In genomic region chr17:28513337-28513736, GRCm38 (mm10) we compare ENCODE assay signal across 18 mouse cellular contexts. TPM values are rescaled to one million over a fixed set of nuclear protein-coding genes. Genes with fewer than 3 reads are reported as not detected.
DNase-seq lines count a peak whose midpoint lies in the region; ATAC-seq and TF ChIP-seq lines count a peak whose summit lies in the region.
"Had no signal": no experiment of that assay in that cellular context is flagged by ENCODE, and none has a peak within 500 bp of the region (broad histone marks: within the 10 kb centered on the region; RNA-seq: fewer than 3 reads in every experiment).

No protein-coding gene starts in this region.

- no peaks in the 10 kb centered on the region for H3K27me3 ChIP-seq in kidney, adult 2 months (replicated peaks; ENCODE audit: control insufficient read depth, insufficient read depth, low read length)
- no peaks in the 10 kb centered on the region for H3K27me3 ChIP-seq in kidney, embryonic 14.5 days (ENCODE audit: control insufficient read depth, insufficient read depth, low read length)
- H3K27me3 ChIP-seq in lung, postnatal 0 days (replicated peaks; ENCODE audit: insufficient read depth, low read length) = no peaks in the 10 kb centered on the region
- no peaks in the 10 kb centered on the region for H3K27me3 ChIP-seq in intestine, embryonic 16.5 days (replicated peaks; ENCODE audit: control insufficient read depth, insufficient read depth, low read length)

- TF ChIP-seq CTCF in kidney, adult 2 months (conservative IDR thresholded peaks at IDR 0.05; ENCODE audit: insufficient read depth, insufficient read length, low read depth, low read length) = no peak
- TF ChIP-seq CTCF in lung, postnatal 0 days (IDR thresholded peaks at IDR 0.05) = no peak
- no peak for TF ChIP-seq CTCF in left cerebral cortex, adult 2 months (IDR thresholded peaks at IDR 0.05)

- TF ChIP-seq POLR2A in kidney, adult 2 months (IDR thresholded peaks at IDR 0.05; ENCODE audit: low read depth, low read length) = no peak

- H3K4me2 ChIP-seq in kidney, embryonic 14.5 days (replicated peaks; ENCODE audit: low read depth, low read length) = no peak overlapping the region
- H3K4me2 ChIP-seq in lung, postnatal 0 days (replicated peaks; ENCODE audit: low read depth, low read length) = no peak overlapping the region
- H3K4me2 ChIP-seq in intestine, embryonic 16.5 days (ENCODE audit: low read depth, low read length) = no peak overlapping the region
- H3K4me2 ChIP-seq: forebrain, embryonic 12.5 days; limb, embryonic 12.5 days; neural tube, embryonic 12.5 days had no signal

- no peak for TF ChIP-seq EP300 in lung, postnatal 0 days (IDR thresholded peaks at IDR 0.05)

- no peak for DNase-seq in kidney, adult 2 months
- DNase-seq in lung, postnatal 0 days (ENCODE audit: low spot score) = no peak
- no peak for DNase-seq in lung, adult 18-20 months
- no peak for DNase-seq in urinary bladder, postnatal 10 days (ENCODE audit: low spot score)
- DNase-seq in left cerebral cortex, adult 2 months (ENCODE audit: extremely low spot score in 1 of 2, low spot score in 2 of 2) = no peak
- DNase-seq: cerebellum, adult 9-11 months; right cerebral cortex, postnatal 4 days had no signal

- peak overlapping the region; percentile 40 for H3K27ac ChIP-seq in kidney, adult 2 months (ENCODE audit: insufficient read depth, low read depth, low read length)
- no peak overlapping the region for H3K27ac ChIP-seq in kidney, embryonic 14.5 days (ENCODE audit: low read depth, low read length)
- peak overlapping the region; percentile 82 for H3K27ac ChIP-seq in lung, postnatal 0 days (ENCODE audit: low read length)
- H3K27ac ChIP-seq in intestine, embryonic 16.5 days (ENCODE audit: low read length) = peak overlapping the region; percentile 91
- H3K27ac ChIP-seq in left cerebral cortex, adult 2 months = no peak overlapping the region
- H3K27ac ChIP-seq: limb, embryonic 12.5 days; neural tube, embryonic 12.5 days had no signal

- H3K9me3 ChIP-seq in kidney, embryonic 14.5 days (ENCODE audit: control insufficient read depth, low read length) = no peaks in the 10 kb centered on the region
- H3K9me3 ChIP-seq in lung, postnatal 0 days (ENCODE audit: low read length) = no peaks in the 10 kb centered on the region
- no peaks in the 10 kb centered on the region for H3K9me3 ChIP-seq in intestine, embryonic 16.5 days (ENCODE audit: control insufficient read depth, low read length)
- H3K9me3 ChIP-seq: forebrain, embryonic 12.5 days; limb, embryonic 12.5 days; neural tube, embryonic 12.5 days had no signal

- no peak overlapping the region for H3K4me3 ChIP-seq in kidney, adult 2 months (ENCODE audit: insufficient read depth, low read depth, low read length)
- no peak overlapping the region for H3K4me3 ChIP-seq in kidney, embryonic 14.5 days (ENCODE audit: low read length)
- no peak overlapping the region for H3K4me3 ChIP-seq in lung, postnatal 0 days (ENCODE audit: low read depth, low read length)
- H3K4me3 ChIP-seq in intestine, embryonic 16.5 days (ENCODE audit: low read length) = no peak overlapping the region
- no peak overlapping the region for H3K4me3 ChIP-seq in left cerebral cortex, adult 2 months
- H3K4me3 ChIP-seq: forebrain, embryonic 12.5 days; limb, embryonic 12.5 days; neural tube, embryonic 12.5 days had no signal

- 44% methylated on average over 1 of the region's 1 CpGs for WGBS in kidney, adult 2 months
- WGBS in kidney, embryonic 14.5 days = 61% methylated on average over 1 of the region's 1 CpGs
- 19% methylated on average over 1 of the region's 1 CpGs for WGBS in lung, postnatal 0 days
- 38% methylated on average over 1 of the region's 1 CpGs for WGBS in intestine, embryonic 16.5 days

- no peaks in the 10 kb centered on the region for H3K36me3 ChIP-seq in kidney, adult 2 months (ENCODE audit: control insufficient read depth, insufficient read depth, low read length)
- no peaks in the 10 kb centered on the region for H3K36me3 ChIP-seq in kidney, embryonic 14.5 days (ENCODE audit: control insufficient read depth, insufficient read depth, low read length)
- no peaks in the 10 kb centered on the region; the same call in 1 of the 2 replicates for H3K36me3 ChIP-seq in lung, postnatal 0 days (ENCODE audit: insufficient read depth, low read length)
- no peaks in the 10 kb centered on the region for H3K36me3 ChIP-seq in intestine, embryonic 16.5 days (ENCODE audit: control insufficient read depth, insufficient read depth, low read length)
- H3K36me3 ChIP-seq: forebrain, embryonic 12.5 days; G1E; limb, embryonic 12.5 days; neural tube, embryonic 12.5 days had no signal

- no peak for ATAC-seq in kidney, embryonic 14.5 days (ENCODE audit: low FRiP score, low TSS enrichment)
- no peak for ATAC-seq in lung, postnatal 0 days
- ATAC-seq in intestine, embryonic 16.5 days = no peak

- peaks cover 45% of the 10 kb centered on the region for H3K4me1 ChIP-seq in kidney, adult 2 months (ENCODE audit: control insufficient read depth, insufficient read depth, low read length)
- H3K4me1 ChIP-seq in kidney, embryonic 14.5 days (ENCODE audit: control insufficient read depth, insufficient read depth, low read length) = peaks cover 25% of the 10 kb centered on the region
- peaks cover 47% of the 10 kb centered on the region for H3K4me1 ChIP-seq in lung, postnatal 0 days (ENCODE audit: insufficient read depth, low read depth, low read length)
- H3K4me1 ChIP-seq in intestine, embryonic 16.5 days (ENCODE audit: control insufficient read depth, insufficient read depth, low read length) = peaks cover 55% of the 10 kb centered on the region

- intact Hi-C loops in left cerebral cortex, adult 2 months (cut with DNase I) = no loop called here

- no peak overlapping the region for H3K9ac ChIP-seq in kidney, embryonic 14.5 days (ENCODE audit: low read depth, low read length)
- H3K9ac ChIP-seq in lung, postnatal 0 days (replicated peaks; ENCODE audit: low read depth) = no peak overlapping the region
- H3K9ac ChIP-seq in intestine, embryonic 16.5 days (ENCODE audit: low read depth, low read length) = no peak overlapping the region
- H3K9ac ChIP-seq: forebrain, embryonic 12.5 days; limb, embryonic 12.5 days; neural tube, embryonic 12.5 days had no signal

RNA-seq across cellular contexts. Expression of gene Fkbp5, which starts 4.0 kb away (rescaled TPM):
- 13.4 and 14.3 TPM in 2 replicates for polyA plus RNA-seq in kidney, adult 2 months (2012; rRNA removed)
- 10.0 and 14.0 TPM in 2 replicates for polyA plus RNA-seq in kidney, embryonic 14.5 days (2014; fragmentation: Nextera tagmentation; extraction: Ambion mirVana)
- polyA plus RNA-seq in lung, postnatal 0 days (2015; fragmentation: Nextera tagmentation; extraction: Ambion mirVana) = 15.8 and 26.9 TPM in 2 replicates
- 22.0 and 27.3 TPM in 2 replicates for polyA plus RNA-seq in intestine, embryonic 16.5 days (2015; fragmentation: Nextera tagmentation; extraction: Ambion mirVana)
- total RNA-seq in left cerebral cortex, adult 2 months (2021) = 10 to 100 TPM; 51.5 to 54.4 TPM

RNA-seq across cellular contexts. Expression of gene Armc12, which starts 17.3 kb away (rescaled TPM):
- polyA plus RNA-seq in kidney, adult 2 months (2012; rRNA removed) = 0.20 TPM in 1 of 2 replicates, not detected in the other
- polyA plus RNA-seq in kidney, embryonic 14.5 days (2014; fragmentation: Nextera tagmentation; extraction: Ambion mirVana) = not detected in 2 replicates
- not detected in 2 replicates for polyA plus RNA-seq in lung, postnatal 0 days (2015; fragmentation: Nextera tagmentation; extraction: Ambion mirVana)
- not detected in 2 replicates for polyA plus RNA-seq in intestine, embryonic 16.5 days (2015; fragmentation: Nextera tagmentation; extraction: Ambion mirVana)
- total RNA-seq in left cerebral cortex, adult 2 months (2021) = not detected
- total RNA-seq: adrenal gland, adult 2 months; G1E; granulocyte monocyte progenitor cell, adult 5-6 weeks; heart, postnatal 14 days; left cerebral cortex, adult 18-20 months had no signal
- polyA plus RNA-seq: adrenal gland, adult 2 months; forebrain, embryonic 12.5 days; G1E; limb, embryonic 12.5 days; neural tube, embryonic 12.5 days; stomach, embryonic 14.5 days had no signal

RNA-seq across cellular contexts. Expression of gene Clpsl2, which starts 35.9 kb away (rescaled TPM):
- not detected in 2 replicates for polyA plus RNA-seq in kidney, adult 2 months (2012; rRNA removed)
- polyA plus RNA-seq in kidney, embryonic 14.5 days (2014; fragmentation: Nextera tagmentation; extraction: Ambion mirVana) = not detected in 2 replicates
- not detected in 2 replicates for polyA plus RNA-seq in lung, postnatal 0 days (2015; fragmentation: Nextera tagmentation; extraction: Ambion mirVana)
- not detected in 2 replicates for polyA plus RNA-seq in intestine, embryonic 16.5 days (2015; fragmentation: Nextera tagmentation; extraction: Ambion mirVana)
- not detected for total RNA-seq in left cerebral cortex, adult 2 months (2021)
- total RNA-seq: adrenal gland, adult 2 months; G1E; granulocyte monocyte progenitor cell, adult 5-6 weeks; heart, postnatal 14 days; left cerebral cortex, adult 18-20 months had no signal
- polyA plus RNA-seq: adrenal gland, adult 2 months; forebrain, embryonic 12.5 days; G1E; limb, embryonic 12.5 days; neural tube, embryonic 12.5 days; stomach, embryonic 14.5 days had no signal

RNA-seq across cellular contexts. Expression of gene Clps, which starts 47.2 kb away (rescaled TPM):
- polyA plus RNA-seq in kidney, adult 2 months (2012; rRNA removed) = 0.35 and 2.0 TPM in 2 replicates
- not detected in 2 replicates for polyA plus RNA-seq in kidney, embryonic 14.5 days (2014; fragmentation: Nextera tagmentation; extraction: Ambion mirVana)
- 0.32 and 0.42 TPM in 2 replicates for polyA plus RNA-seq in lung, postnatal 0 days (2015; fragmentation: Nextera tagmentation; extraction: Ambion mirVana)
- 1,810 and 2,508 TPM in 2 replicates for polyA plus RNA-seq in intestine, embryonic 16.5 days (2015; fragmentation: Nextera tagmentation; extraction: Ambion mirVana)
- not detected for total RNA-seq in left cerebral cortex, adult 2 months (2021)
- total RNA-seq: adrenal gland, adult 2 months; G1E; granulocyte monocyte progenitor cell, adult 5-6 weeks; heart, postnatal 14 days; left cerebral cortex, adult 18-20 months had no signal
- polyA plus RNA-seq: forebrain, embryonic 12.5 days; G1E; limb, embryonic 12.5 days; neural tube, embryonic 12.5 days had no signal

Comparison
In these comparisons a context has a peak if more than half of its experiments do, and no peak if none do; other contexts are left out.
1. H3K27ac ChIP-seq: peak in kidney, adult 2 months (single experiment), lung, postnatal 0 days (single experiment) and intestine, embryonic 16.5 days (single experiment); none in kidney, embryonic 14.5 days (single experiment) and left cerebral cortex, adult 2 months (single experiment).